Mouse (Mus musculus) large intestine, adult 2 months (tissue): ENCODE data around the gene Nup107. TPM values are rescaled to one million over a fixed set of nuclear protein-coding genes. Genes with fewer than 3 reads are reported as not detected.
A peak's percentile ranks its signal among the peaks of the same experiment; 100 is the strongest.
"Not testable (repeated sequence)": the region's sequence is repeated elsewhere in the genome, so short reads cannot be mapped to it uniquely, and the experiment has no call there.

Experiments used
- DNase-seq: peaks from one replicate; pipeline ENCODE4 v3.0.0-alpha.2; 2012; ENCODE audit warnings: low read depth, low spot score
- WGBS: fragments of 180-500 bp; shearing (Covaris S2); methylation state at CpG from one replicate; pipeline ENCODE4 v1.1.7; 2018; 5-methylcytosine and 5-hydroxymethylcytosine counted together
- polyA plus RNA-seq: library from polyadenylated mRNA; depleted of rRNA; stranded (reverse); fragments of >200 nt; gene quantifications from 2 replicates; pipeline ENCODE4 v1.2.3, GENCODE M21; 2012

Gene Nup107
- polyA plus RNA-seq, 1 experiment, result 7.2 TPM

DNA sequence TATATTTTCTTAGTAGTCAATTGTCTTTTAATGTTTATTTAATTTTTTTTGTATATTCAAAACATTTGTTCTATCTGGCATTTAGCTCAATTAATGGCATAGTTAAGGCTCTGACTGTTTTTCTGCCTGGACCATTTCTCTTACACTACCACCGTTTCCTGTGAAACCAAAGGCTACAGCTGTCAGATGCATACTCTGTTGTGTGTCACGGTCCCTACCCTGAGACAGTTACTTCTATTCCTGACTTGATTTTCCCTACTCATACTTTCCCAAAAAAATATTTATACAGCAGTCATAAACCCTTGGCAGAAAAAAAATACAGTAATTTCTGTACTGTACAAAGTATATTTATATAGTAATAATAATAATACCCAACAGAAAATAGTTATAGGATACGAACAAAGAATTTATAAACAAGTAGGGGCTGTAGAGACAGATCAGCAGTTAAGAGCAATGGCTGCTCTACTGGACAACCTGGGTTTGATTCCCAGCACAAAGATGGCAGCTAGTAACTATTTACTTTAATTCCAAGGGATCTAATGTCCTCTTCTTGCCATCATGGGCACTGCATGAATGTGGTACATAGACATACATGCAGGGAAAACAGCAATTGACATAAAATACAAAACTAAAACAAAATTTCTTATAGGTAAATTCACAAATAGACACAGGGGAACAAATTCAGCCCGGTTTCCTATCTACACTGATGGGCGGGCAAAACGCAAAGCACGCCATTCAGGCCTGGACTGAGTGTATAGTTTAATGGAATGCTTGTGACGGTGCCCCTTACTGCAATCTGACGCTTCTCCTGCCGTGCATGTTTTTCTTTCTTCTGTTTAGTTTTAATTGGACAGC, 25.0 kb downstream of the Nup107 start:
- no peak for DNase-seq
- WGBS, result 87% methylated on average over 10 of the region's 10 CpGs

DNA sequence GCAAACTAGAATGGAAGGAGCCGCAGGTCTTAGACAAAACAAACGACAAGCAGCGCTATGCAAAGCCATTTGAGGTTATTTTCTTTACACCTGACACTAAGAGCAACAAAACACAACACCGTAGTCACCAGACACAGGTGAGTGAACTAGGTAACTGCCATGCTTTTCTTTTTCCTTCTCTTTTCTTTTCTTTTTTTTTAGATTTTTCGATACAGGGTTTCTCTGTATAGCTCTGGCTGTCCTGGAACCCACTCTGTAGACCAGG, 25.7 kb downstream of the Nup107 start:
- 90% methylated on average over 5 of the region's 5 CpGs for WGBS
- DNase-seq, result no peak

DNA sequence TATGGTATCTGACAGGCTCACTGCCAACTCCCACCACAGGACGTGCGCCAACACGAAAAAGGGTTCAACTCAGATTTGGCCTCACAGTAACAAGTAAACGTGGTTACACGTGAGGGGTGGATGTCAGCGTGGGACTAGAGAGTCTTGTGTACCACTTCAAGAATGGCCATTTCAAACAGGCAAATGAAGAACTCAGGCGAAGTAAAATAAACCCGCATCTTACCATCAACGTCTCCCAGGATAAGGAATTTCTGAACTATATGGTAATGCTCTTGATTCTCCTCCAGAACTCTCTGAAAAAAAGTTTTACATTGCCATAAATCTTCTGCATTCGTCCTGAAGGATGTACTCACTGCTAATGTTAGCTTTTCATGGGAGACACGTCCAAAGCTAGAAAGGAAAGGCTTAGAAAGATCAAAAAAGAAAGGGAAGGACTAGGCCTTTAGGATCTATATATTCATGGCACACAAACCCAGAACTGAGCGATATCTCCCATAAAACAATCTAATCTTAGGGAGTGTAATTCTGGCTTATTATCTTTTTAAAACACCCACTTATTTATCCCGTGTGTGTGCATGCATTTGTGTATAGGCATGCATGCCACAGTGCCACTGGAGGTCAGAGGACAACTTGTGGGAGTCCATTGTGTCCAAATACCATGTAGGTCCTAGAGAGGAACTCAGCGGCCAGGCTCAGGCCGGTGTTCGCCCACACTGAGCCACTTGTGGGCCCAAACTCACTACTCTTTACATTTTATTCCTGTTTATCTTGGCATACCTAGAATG, 26.2 kb downstream of the Nup107 start:
- 86% methylated on average over 16 of the region's 16 CpGs for WGBS

DNA sequence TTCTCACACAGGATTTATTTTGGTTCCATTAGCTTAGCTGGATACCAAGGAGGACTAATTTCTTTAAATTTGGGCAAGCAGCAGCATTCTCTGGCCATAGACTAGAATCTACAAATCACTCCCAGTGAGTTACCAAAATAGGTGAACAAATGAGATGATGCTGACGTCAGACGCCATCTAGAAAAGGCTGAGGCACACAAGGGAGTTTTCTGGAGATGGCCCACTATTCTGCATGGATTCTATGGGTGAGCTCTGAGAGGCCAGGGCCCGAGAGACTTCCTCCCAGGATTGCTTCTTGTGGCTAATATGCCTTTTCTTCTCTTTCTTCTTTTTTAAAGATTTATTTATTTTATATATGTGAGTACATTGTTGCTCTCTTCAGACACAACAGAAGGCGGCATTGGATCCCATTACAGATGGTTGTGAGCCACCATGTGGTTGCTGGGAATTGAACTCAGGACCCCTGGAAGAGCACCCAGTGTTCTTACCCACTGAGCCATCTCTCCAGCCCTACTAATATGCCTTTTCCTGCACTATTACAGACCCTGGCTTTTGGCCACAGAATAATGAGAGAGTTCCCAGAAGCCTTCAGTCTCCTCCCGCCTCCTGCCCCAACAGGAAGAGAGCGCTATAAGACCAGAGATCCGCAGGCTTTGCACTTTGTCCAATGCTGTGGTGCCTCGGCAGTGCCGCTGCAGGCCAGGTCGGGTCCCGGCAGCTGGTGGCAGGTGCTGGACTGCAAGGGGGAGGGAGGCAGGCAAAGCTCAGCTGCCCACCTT, 27.2 kb downstream of the Nup107 start:
- no peak for DNase-seq
- WGBS, result 95% methylated on average over 11 of the region's 11 CpGs

More for the DNA sequence above, 26.2 kb downstream of the Nup107 start:
- DNase-seq, result no peak

DNA sequence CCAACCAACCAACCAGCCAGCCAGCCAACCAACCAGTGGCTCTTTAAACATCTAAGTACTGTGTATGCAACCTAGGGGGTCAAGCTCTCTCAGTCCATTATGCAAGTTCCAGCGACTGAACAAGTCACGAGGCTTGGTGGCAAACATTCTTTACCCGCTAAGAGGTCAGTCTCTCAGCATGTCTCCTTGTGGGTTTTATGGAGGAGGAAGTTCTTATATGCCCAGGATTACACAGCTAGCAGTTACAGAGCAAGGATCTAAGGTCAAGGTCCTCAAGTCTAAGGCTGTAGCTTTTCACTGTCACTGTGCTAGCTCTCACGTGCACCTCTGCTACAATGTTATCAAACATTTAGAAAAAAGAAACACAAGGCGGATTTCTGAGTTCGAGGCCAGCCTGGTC, 27.9 kb downstream of the Nup107 start:
- WGBS, result 64% methylated on average over 6 of the region's 6 CpGs
- peak; percentile 18 for DNase-seq

DNA sequence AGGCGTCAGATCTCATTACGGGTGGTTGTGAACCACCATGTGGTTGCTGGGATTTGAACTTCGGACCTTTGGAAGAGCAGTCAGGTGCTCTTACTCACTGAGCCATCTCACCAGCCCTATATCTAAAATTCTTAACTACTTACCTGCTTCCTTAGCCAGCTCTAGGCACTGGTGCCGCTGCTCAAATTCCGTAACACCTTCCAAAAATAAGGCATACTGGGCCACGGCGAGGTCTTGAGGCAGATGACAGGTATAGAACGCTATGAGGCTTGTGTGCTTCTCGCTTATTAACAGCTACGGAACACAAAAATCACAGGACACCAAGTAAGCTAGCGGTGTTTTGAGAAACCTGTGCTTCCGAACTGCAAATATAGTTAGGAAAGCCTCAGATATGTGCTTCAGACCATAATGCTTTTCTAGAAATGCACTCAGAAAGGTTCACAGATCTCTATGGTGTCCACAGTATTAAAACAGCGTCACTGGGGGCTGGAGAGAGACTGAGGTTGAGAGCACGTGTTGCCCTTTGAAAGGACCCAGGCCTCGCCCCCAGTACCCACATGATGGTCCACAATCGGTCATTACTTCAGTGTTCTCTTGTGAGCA, 28.8 kb downstream of the Nup107 start:
- WGBS, result 98% methylated on average over 16 of the region's 16 CpGs
- no peak for DNase-seq

DNA sequence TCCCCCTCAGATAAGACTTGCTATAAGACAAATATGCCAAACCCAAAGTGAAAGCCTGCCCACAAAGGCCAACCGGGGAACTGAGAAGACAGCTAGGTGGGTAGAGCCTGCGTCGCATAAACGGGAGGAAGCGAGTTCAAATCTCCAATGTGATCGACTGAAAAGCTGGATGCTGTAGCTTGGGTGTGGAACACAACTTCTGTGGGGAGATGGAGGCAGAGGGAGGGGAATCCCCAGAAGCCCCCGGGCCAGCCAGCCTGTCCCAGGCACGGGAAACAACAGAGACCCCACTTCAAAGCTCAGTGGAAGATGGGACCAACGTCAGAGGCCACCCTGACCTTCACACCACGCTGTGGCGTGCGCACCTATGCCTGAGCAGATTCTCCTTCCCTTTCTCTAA, 29.5 kb downstream of the Nup107 start:
- no peak for DNase-seq
- 95% methylated on average over 12 of the region's 12 CpGs for WGBS

DNA sequence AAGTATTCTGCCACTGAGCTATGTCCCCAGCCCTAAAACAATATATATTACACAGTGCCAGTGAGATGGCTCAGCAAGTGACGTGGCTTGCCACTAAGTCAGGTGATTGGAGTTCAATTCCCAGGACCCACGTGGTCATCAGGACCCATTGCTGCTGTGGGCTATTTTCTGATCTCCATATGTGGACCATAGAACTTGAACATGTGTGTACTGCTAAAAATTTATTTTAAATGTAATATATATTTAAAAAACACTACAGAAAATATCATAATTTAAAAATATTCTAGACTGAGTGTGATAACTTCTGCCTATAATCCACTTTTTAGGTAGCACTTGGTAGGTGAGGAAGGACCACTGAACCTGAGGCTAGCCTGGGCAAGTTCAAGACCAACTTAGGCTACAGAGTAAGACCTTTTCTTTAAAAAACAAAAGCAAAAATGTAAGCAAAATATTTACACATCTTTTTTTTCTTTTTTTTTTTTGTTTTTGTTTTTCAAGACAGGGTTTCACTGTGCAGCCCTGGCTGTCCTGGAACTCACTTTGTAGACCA, 30.1 kb downstream of the Nup107 start:
- WGBS, result 85% methylated on average over 2 of the region's 2 CpGs
- DNase-seq, result no peak

DNA sequence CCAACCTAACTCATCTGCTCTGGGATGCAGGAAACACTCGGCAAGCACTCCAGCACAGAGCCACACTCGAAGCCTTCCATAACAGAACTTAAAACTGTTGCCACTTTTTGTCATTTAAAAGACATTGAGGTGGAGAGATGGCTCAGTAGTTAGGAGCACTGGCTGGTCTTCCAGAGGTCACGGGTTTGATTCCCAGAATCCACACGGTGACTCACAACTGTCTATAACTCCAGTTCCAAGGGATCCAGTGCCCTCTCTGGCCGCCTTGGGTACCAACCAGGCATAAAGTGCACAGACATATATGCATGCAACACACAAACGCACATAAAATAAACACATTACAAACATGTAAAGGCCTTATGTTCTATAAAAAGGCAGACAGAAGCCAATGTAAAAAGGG, 31.0 kb downstream of the Nup107 start:
- 92% methylated on average over 6 of the region's 6 CpGs for WGBS

DNA sequence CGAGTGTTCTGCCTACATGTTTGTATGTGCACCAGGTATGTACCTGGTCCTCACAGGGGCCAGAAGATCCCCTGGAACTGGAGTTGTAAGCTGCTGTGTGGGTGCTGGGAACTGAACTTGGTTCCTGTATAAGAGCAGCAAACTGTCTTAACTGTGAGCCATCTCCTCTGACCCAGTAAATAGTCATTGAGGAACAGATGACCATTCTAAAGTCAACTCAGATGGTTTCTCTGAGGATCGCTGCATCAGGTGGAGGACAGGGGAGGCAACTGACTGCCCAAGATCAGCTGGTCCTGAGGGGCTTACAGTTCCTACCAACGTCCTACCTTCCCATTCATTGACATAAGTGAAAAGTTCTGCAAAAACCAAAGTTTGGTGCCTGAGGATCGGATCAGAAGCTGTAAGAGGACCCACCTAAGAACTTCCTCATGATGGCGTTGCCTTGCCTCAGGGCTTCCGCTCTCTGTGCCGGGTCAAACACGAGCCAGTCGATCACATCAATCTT, 31.6 kb downstream of the Nup107 start:
- DNase-seq, result no peak
- WGBS, result 90% methylated on average over 9 of the region's 9 CpGs

More for the DNA sequence above, 31.0 kb downstream of the Nup107 start:
- no peak for DNase-seq

DNA sequence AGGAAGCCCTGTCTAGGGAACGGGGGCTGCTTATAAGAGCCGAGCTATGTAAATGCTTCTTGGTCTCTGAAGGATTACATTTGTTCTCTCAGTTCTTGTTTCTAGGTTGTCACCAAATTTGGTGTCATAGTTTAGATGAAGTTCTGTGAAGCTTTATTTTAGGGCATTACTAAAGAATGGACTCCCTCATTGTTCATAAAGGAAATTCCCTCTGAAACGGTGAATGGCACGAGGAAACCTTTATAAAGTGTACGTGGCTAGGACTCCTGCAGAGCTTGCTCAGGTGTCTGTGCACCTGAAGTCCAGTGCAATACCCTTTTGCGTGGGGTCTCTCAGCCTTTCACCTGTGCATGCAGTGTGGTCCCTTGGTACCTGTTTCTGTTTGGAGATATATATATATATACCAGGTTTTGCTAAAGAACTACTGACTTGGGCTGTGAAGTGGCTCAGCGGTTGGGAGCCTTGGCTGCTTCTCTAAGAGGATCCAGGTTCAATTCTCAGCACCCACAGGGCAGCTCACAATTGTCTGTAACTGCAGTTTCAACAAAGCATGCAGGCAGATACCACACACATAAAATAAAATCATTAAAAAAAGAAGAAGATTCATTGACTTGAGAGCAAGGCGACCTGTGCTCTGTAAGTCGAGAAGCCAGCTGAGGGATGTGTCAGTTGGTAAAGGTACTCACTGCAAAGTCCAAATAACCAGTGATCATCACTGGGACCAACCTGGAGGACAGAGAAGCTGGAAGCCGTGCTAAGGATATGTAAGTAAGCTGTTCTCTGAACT, 32.5 kb downstream of the Nup107 start:
- DNase-seq, result no peak
- 93% methylated on average over 10 of the region's 10 CpGs for WGBS

DNA sequence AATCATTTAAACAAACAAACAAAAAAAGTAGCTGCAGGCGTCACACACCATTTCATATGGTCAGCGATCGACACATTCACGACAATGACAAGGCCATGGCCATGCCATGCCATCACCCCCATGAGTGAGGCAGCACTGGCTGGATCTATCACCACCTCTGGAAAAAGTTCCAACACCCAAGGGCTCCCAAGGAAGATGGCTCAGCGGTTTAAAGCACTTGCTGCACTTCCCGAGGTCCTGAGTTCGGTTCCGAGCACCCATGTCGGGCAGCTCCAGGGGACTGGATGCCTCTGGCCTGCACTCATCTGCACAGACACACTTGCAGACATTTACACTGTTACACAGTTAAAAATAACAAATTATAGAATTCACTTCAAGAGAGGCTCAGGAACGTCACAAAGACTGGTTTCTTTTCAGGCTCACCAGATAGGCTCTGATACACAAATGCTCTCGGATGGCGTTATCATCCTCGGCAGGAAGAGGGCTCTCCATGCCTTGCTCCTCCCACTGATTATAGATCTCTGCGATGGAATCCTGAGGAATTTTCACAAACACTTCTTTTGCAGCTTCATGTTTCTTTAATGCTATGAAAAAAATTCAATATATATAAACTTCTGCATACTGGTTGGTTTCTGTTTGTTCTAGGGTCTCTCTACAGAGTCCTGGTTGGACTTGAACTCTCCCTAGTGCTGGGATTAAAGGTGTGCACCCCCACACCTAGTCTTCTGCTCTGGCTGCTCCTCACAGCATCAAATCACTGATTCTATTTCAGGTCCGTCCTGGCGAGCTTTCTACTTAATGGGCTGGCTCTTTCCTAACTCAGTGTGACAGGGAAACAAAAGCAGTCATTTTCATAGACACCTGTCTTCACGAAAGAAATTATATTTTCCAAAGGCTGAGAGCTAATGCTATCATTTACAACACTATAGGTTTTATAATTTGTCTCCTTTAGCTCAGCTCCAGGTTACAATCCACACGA, 33.5 kb downstream of the Nup107 start:
- no peak for DNase-seq
- WGBS, result 91% methylated on average over 18 of the region's 18 CpGs

DNA sequence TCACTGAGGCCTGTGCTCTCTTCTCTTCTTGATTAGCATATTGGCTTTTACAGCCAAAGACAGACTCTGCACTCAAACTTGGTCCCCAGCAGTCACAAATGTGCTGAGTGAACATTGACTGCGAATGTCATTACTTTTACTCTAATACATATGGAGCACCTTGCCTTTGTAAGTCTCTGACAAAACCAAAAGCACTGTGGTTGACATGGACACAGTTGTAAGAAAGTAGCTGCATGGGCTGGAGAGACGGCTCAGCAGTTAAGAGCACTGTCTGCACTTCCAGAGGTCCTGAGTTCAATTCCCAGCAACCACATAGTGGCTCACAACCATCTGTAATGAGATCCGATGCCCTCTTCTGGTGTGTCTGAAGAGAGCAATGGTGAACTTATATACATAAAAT, 34.2 kb downstream of the Nup107 start:
- over 99% methylated on average over 3 of the region's 3 CpGs for WGBS
- DNase-seq, result not testable (repeated sequence)

DNA sequence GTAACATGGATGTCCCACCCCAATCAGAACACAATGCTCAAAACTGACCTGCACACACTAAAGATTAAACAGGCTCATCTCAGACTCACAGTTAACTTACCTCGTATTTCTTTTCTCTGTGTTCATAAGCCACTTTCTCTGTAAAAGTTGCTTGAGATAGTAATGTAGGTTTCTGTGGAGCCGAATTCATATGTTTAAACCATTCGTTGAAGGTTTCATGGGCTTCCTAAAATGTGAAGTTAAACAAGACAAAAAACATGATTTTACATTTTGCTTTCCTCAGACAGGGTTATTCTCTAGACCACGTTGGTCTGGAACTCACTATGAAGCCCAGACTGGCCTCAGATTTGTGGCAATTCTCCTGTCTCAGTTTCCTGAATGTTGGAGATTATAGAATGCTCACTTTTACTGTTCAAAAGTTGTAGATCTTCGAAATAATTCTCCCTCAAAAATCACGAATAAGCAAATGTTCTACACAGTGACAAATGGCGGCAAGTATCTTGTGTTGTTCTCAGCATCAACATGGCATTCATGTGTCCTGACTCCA, 34.6 kb downstream of the Nup107 start:
- WGBS, result 94% methylated on average over 7 of the region's 7 CpGs
- DNase-seq, result no peak

DNA sequence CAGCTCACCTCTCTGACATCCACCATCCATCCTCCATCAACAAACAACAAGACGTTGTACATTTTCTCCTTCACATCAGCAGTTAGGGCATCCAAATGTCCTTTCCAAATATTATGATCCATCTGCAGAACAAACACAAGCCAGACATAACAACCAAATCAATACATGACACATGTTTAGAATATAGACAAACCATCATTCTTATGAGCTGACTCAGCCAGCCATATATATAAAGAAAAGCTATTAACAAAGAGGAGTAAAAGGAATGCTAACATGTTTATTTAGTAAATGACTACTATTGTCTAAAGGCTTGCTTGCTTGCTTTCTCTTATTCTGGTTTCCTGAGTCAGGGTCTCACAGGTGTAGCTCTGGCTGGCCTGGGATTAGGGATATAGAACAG, 35.2 kb downstream of the Nup107 start:
- DNase-seq, result no peak
- WGBS, result 78% methylated on average over 1 of the region's 1 CpGs

DNA sequence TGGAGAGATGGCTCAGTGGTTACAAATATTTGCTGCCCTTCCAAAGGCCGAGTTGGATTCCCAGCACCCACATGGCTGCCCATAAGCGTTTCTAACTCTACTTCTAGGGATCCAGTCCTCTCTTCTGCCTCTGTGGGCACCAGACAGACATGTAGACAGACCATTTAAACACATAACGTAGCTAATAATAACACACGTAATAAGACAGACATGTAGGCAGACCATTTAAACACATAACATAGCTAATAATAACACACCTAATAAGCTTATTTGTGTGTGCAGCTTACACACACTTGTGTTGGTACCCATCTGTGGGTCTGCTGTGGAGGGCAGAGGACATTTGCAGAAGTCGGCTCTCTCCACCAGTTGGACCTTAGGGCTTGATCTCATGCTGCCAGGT, 35.7 kb downstream of the Nup107 start:
- WGBS, result 95% methylated on average over 5 of the region's 5 CpGs
- no peak for DNase-seq

DNA sequence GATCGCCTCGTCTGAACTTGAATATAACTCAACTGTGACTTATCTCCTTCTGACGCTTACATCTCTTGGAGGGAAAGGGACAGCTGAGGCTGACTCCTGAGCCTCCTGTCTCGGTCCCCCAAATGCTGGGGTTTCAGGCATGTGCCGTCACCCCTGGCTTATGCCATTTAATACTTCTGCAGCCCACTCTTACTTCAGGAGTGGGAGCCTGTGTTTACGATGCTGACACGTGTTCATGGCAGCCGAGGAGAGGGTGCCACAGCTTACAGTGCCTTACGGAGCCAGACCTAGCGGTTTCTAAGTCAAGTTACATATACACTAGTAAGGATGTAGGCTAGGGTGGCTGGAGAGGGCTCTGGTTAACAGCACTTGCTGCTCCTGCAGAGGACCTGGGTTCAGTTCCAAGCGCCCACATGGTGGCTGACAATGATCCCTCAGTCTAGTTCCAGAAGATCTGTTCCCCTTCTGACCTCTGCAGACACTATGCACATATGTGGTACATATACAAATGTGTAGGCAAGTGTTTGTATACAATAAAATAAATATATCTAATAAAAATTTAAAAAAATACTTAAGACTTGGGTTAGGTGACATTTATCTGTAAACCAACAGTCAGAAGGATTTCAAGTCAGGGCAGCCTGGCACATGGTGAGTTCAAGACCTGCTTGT, 36.6 kb downstream of the Nup107 start:
- DNase-seq, result no peak
- 89% methylated on average over 11 of the region's 11 CpGs for WGBS
